25 mouse cellular contexts compared by ENCODE assay signal in genomic region chr2:22962970-22963369, GRCm38 (mm10).
DNase-seq lines count a peak whose midpoint lies in the region; ATAC-seq and TF ChIP-seq lines count a peak whose summit lies in the region.
"Had no signal": no experiment of that assay in that cellular context is flagged by ENCODE, and none has a peak within 500 bp of the region (broad histone marks: within the 10 kb centered on the region; RNA-seq: fewer than 3 reads in every experiment).

No protein-coding gene starts in this region.

- no peak for TF ChIP-seq CTCF in MEL (IDR thresholded peaks at IDR 0.05 in 2 of 3, conservative IDR thresholded peaks at IDR 0.05 in 1 of 3; ENCODE audit: control insufficient read depth in 1 of 3, insufficient read depth in 1 of 3, low read depth in 2 of 3, low read length in 3 of 3, poor library complexity in 1 of 3, severe bottlenecking in 1 of 3)

- 96% methylated on average over 3 of the region's 3 CpGs for whole genome bisulfite sequencing in hindbrain, embryonic 12.5 days

- no peak for TF ChIP-seq POLR2A in MEL (IDR thresholded peaks at IDR 0.05; ENCODE audit: control insufficient read depth in 1 of 2, insufficient read depth in 1 of 2, low read depth in 1 of 2, low read length in 2 of 2, poor library complexity in 1 of 2)

- H3K79me2 ChIP-seq in MEL (ENCODE audit: control insufficient read depth, insufficient read depth, low read length, poor library complexity) = no peaks in the 10 kb centered on the region; the same call in 1 of the 2 replicates

- H3K36me3 ChIP-seq in MEL (ENCODE audit: control insufficient read depth in 1 of 2, insufficient read depth in 2 of 2, low read length in 2 of 2) = peaks cover 0 to 16% of the 10 kb centered on the region in 2 experiments; a peak in 2 of 4 replicates
- peaks cover 2% of the 10 kb centered on the region; the same call in 1 of the 2 replicates for H3K36me3 ChIP-seq in hindbrain, embryonic 12.5 days
- H3K36me3 ChIP-seq: embryonic facial prominence, embryonic 12.5 days; forebrain, embryonic 15.5 days had no signal

- H3K9ac ChIP-seq in MEL (ENCODE audit: control insufficient read depth, low read depth, low read length, poor library complexity, severe bottlenecking) = no peak overlapping the region
- no peak overlapping the region for H3K9ac ChIP-seq in hindbrain, embryonic 12.5 days
- H3K9ac ChIP-seq: embryonic facial prominence, embryonic 12.5 days; forebrain, embryonic 13.5 days; forebrain, embryonic 15.5 days; forebrain, postnatal 0 days had no signal

- peak; percentile 58 for ATAC-seq in common myeloid progenitor, adult 5-6 weeks (replicated peaks; ENCODE audit: low read depth, poor library complexity, severe bottlenecking)
- peak; percentile 50 for ATAC-seq in megakaryocyte progenitor cell, adult 5-6 weeks (replicated peaks; ENCODE audit: poor library complexity)
- no peak for ATAC-seq in hindbrain, embryonic 12.5 days (ENCODE audit: low FRiP score)
- ATAC-seq: activated CD4-positive, CD25-positive, alpha-beta regulatory T cell, adult 4 months; forebrain, embryonic 13.5 days; forebrain, embryonic 15.5 days; forebrain, postnatal 0 days; Patski had no signal

- no peak overlapping the region for H3K27ac ChIP-seq in MEL (ENCODE audit: control insufficient read depth, low read depth, low read length)
- no peak overlapping the region for H3K27ac ChIP-seq in hindbrain, embryonic 12.5 days
- H3K27ac ChIP-seq: embryonic facial prominence, embryonic 10.5 days; embryonic facial prominence, embryonic 12.5 days; forebrain, embryonic 13.5 days; forebrain, embryonic 15.5 days had no signal

- H3K27me3 ChIP-seq in MEL (ENCODE audit: control insufficient read depth in 1 of 2, insufficient read depth in 2 of 2, low read length in 2 of 2) = no peaks in the 10 kb centered on the region
- H3K27me3 ChIP-seq in hindbrain, embryonic 12.5 days = no peaks in the 10 kb centered on the region
- H3K27me3 ChIP-seq: CH12.LX; embryonic facial prominence, embryonic 12.5 days; forebrain, embryonic 13.5 days; forebrain, embryonic 15.5 days; Patski had no signal

- TF ChIP-seq EP300 in MEL (IDR thresholded peaks at IDR 0.05; ENCODE audit: low read depth in 1 of 2, low read length in 2 of 2) = peak; percentile 51 to 72; a peak in 3 of 4 replicates

- peaks cover 13 to 15% of the 10 kb centered on the region in 2 experiments for H3K4me1 ChIP-seq in MEL (ENCODE audit: control insufficient read depth in 1 of 2, insufficient read depth in 2 of 2, low read length in 2 of 2)
- no peaks in the 10 kb centered on the region for H3K4me1 ChIP-seq in hindbrain, embryonic 12.5 days
- H3K4me1 ChIP-seq: embryonic facial prominence, embryonic 10.5 days; embryonic facial prominence, embryonic 12.5 days; forebrain, embryonic 13.5 days; forebrain, embryonic 15.5 days had no signal

- DNase-seq in 416B (ENCODE audit: low read depth) = peak; percentile 46
- DNase-seq in MEL (ENCODE audit: low read depth, low spot score) = peak; percentile 78
- DNase-seq in yolk sac, embryonic 10.5 days (ENCODE audit: low spot score) = no peak
- no peak for DNase-seq in right cerebral cortex, postnatal 25 days
- no peak for DNase-seq in adrenal gland, adult 18-20 months (ENCODE audit: low spot score in 2 of 2)
- DNase-seq: adrenal gland, postnatal 25 days; B cell, adult 2 months; cerebellum, adult 11 months; cerebellum, adult 18-20 months; cerebellum, adult 8-10 months; cerebellum, adult 9-11 months; cerebellum, postnatal 14 days; cerebellum, postnatal 36 days; forebrain, postnatal 0 days had no signal

- no peak overlapping the region for H3K4me2 ChIP-seq in hindbrain, embryonic 12.5 days (replicated peaks)
- H3K4me2 ChIP-seq: embryonic facial prominence, embryonic 12.5 days; forebrain, embryonic 13.5 days; forebrain, embryonic 15.5 days had no signal

- H3K9me3 ChIP-seq in MEL (replicated peaks; ENCODE audit: insufficient read depth, low read length) = no peaks in the 10 kb centered on the region
- H3K9me3 ChIP-seq in hindbrain, embryonic 12.5 days (replicated peaks) = no peaks in the 10 kb centered on the region
- H3K9me3 ChIP-seq: embryonic facial prominence, embryonic 10.5 days; embryonic facial prominence, embryonic 12.5 days; forebrain, embryonic 13.5 days; forebrain, embryonic 15.5 days; G1E had no signal

- H3K4me3 ChIP-seq in MEL (ENCODE audit: control insufficient read depth in 1 of 2, insufficient read depth in 1 of 2, low read depth in 2 of 2, low read length in 2 of 2) = no peak overlapping the region
- H3K4me3 ChIP-seq in hindbrain, embryonic 12.5 days = no peak overlapping the region
- H3K4me3 ChIP-seq: embryonic facial prominence, embryonic 10.5 days; embryonic facial prominence, embryonic 12.5 days; forebrain, embryonic 13.5 days; forebrain, embryonic 15.5 days had no signal

- TF ChIP-seq RAD21 in MEL (IDR thresholded peaks at IDR 0.05; ENCODE audit: low read depth, low read length) = no peak

TF ChIP-seq in MEL, 35 proteins besides CTCF, POLR2A, EP300 and RAD21:
- TF ChIP-seq ETS1 (IDR thresholded peaks at IDR 0.05; ENCODE audit: low read depth, low read length) (0 out of 2 replicates have a peak, but pooled peaks have one; percentile 49), NELFE (IDR thresholded peaks at IDR 0.05; ENCODE audit: low read depth, low read length) (no peak), POLR2AphosphoS5 (IDR thresholded peaks at IDR 0.05; ENCODE audit: borderline replicate concordance, low read depth, low read length) (no peak), POLR2AphosphoS2 (IDR thresholded peaks at IDR 0.05; ENCODE audit: low read length) (no peak), SIN3A (IDR thresholded peaks at IDR 0.05; ENCODE audit: low read length) (peak; percentile 70), GATA1 (IDR thresholded peaks at IDR 0.05; ENCODE audit: low read depth, low read length) (peak; percentile 67), NRF1 (IDR thresholded peaks at IDR 0.05; ENCODE audit: insufficient read depth, low read depth, low read length, poor library complexity, severe bottlenecking) (no peak), TAL1 (IDR thresholded peaks at IDR 0.05; ENCODE audit: low read length) (no peak), CHD2 (IDR thresholded peaks at IDR 0.05; ENCODE audit: low read length) (no peak), ZMIZ1 (IDR thresholded peaks at IDR 0.05; ENCODE audit: low read depth, low read length) (no peak), MAX (IDR thresholded peaks at IDR 0.05; ENCODE audit: low read length) (no peak), E2F4 (IDR thresholded peaks at IDR 0.05; ENCODE audit: borderline replicate concordance, low read depth, low read length) (no peak), MXI1 (IDR thresholded peaks at IDR 0.05; ENCODE audit: low read depth, low read length) (no peak), RCOR1 (IDR thresholded peaks at IDR 0.05; ENCODE audit: low read depth, low read length) (peak; percentile 57; the same call in 1 of the 2 replicates), MEF2A (IDR thresholded peaks at IDR 0.05; ENCODE audit: extremely low read depth, insufficient replicate concordance, low read depth, low read length, poor library complexity, severe bottlenecking) (no peak), BHLHE40 (IDR thresholded peaks at IDR 0.05; ENCODE audit: borderline replicate concordance, low read depth, low read length) (no peak), ZNF384 (IDR thresholded peaks at IDR 0.05; ENCODE audit: low read depth, low read length) (no peak)

Comparison
In these comparisons a context has a peak if more than half of its experiments do, and no peak if none do; other contexts are left out.
1. DNase-seq: peak in 416B (single experiment) and MEL (single experiment); none in yolk sac, embryonic 10.5 days (single experiment), right cerebral cortex, postnatal 25 days (single experiment) and adrenal gland, adult 18-20 months (0 of 2).